Mouse (Mus musculus) testis, adult 2 months (tissue): ENCODE results near the gene Nfkbie. TPM values are rescaled to one million over a fixed set of nuclear protein-coding genes. Genes with fewer than 3 reads are reported as not detected.

Source experiments
- H3K27ac ChIP-seq: fragments of 200-500 bp; 2 replicates; pipeline ENCODE4 v1.5.1; 2012; ENCODE audit warnings: low read depth, low read length; ENCODE audit not compliant: control insufficient read depth, insufficient read depth
- H3K27me3 ChIP-seq: fragments of 200-500 bp; 2 replicates; pipeline ENCODE4 v1.6.1; 2012; ENCODE audit warnings: mild to moderate bottlenecking, low read length, moderate library complexity; ENCODE audit not compliant: control insufficient read depth, insufficient read depth
- H3K36me3 ChIP-seq: fragments of 200-500 bp; 2 replicates; pipeline ENCODE4 v1.6.1; 2012; ENCODE audit warnings: mild to moderate bottlenecking, low read length; ENCODE audit not compliant: control insufficient read depth, insufficient read depth
- H3K4me1 ChIP-seq: fragments of 200-500 bp; 2 replicates; pipeline ENCODE4 v1.6.1; 2012; ENCODE audit warnings: low read length; ENCODE audit not compliant: control insufficient read depth, insufficient read depth
- H3K4me3 ChIP-seq: fragments of 200-500 bp; 2 replicates; pipeline ENCODE4 v1.5.1; 2012; ENCODE audit warnings: low read depth, mild to moderate bottlenecking, low read length, moderate library complexity, mixed read lengths; ENCODE audit not compliant: control insufficient read depth
- CTCF ChIP-seq: fragments of 200-500 bp; IDR thresholded peaks from 2 replicates; pipeline ENCODE4 v1.5.1; 2012; ENCODE audit warnings: low read depth, mild to moderate bottlenecking, inconsistent platforms, low read length, moderate library complexity; ENCODE audit not compliant: control insufficient read depth, insufficient read depth, insufficient replicate concordance
- POLR2A ChIP-seq: fragments of 200-500 bp; IDR thresholded peaks from 2 replicates; pipeline ENCODE4 v1.6.1; 2012; ENCODE audit warnings: low read depth, mild to moderate bottlenecking, inconsistent platforms, low read length, moderate library complexity; ENCODE audit not compliant: control insufficient read depth
- polyA plus RNA-seq: library from polyadenylated mRNA; depleted of rRNA; stranded (reverse); fragments of >200 nt; gene quantifications from 2 replicates; pipeline ENCODE4 v1.2.3, GENCODE M21; 2012

Nfkbie gene
- polyA plus RNA-seq, 1 experiment: 0.83 TPM

- no peaks in the 10 kb centered on the region for H3K36me3 ChIP-seq
- no peak overlapping the region for H3K27ac ChIP-seq
- H3K27me3 ChIP-seq: peaks cover 4% of the 10 kb centered on the region; the same call in 1 of the 2 replicates
These were observed 11.3 kb upstream of the Nfkbie start for GRCm38 (mm10) chr17:45544001-45544872.

GRCm38 (mm10) chr17:45544873-45545277 lies 10.6 kb upstream of the Nfkbie start:
- H3K27ac ChIP-seq: no peak overlapping the region
- peaks cover 24% of the 10 kb centered on the region for H3K4me1 ChIP-seq
- H3K4me3 ChIP-seq: peak overlapping the region; percentile 25
- H3K27me3 ChIP-seq: peaks cover 4% of the 10 kb centered on the region; the same call in 1 of the 2 replicates
- H3K36me3 ChIP-seq: no peaks in the 10 kb centered on the region
- TF ChIP-seq CTCF (no peak), POLR2A (no peak)

More at GRCm38 (mm10) chr17:45544001-45544872, 11.3 kb upstream of the Nfkbie start:
- TF ChIP-seq POLR2A: no peak
- TF ChIP-seq CTCF: no peak
- peaks cover 29% of the 10 kb centered on the region for H3K4me1 ChIP-seq
- H3K4me3 ChIP-seq: peak overlapping the region; percentile 25

GRCm38 (mm10) chr17:45545278-45545961 lies 10.1 kb upstream of the Nfkbie start:
- Histone ChIP-seq H3K4me1 (peaks cover 26% of the 10 kb centered on the region), H3K27ac (no peak overlapping the region), H3K36me3 (no peaks in the 10 kb centered on the region), H3K4me3 (peak overlapping the region; percentile 25), H3K27me3 (peaks cover 4% of the 10 kb centered on the region; the same call in 1 of the 2 replicates)
- no peak for TF ChIP-seq CTCF
- no peak for TF ChIP-seq POLR2A

- Histone ChIP-seq H3K36me3 (no peaks in the 10 kb centered on the region), H3K27ac (no peak overlapping the region), H3K4me1 (peaks cover 28% of the 10 kb centered on the region), H3K4me3 (no peak overlapping the region), H3K27me3 (peaks cover 4% of the 10 kb centered on the region; the same call in 1 of the 2 replicates)
- TF ChIP-seq CTCF (no peak), POLR2A (no peak)
These were observed 8.6 kb upstream of the Nfkbie start for GRCm38 (mm10) chr17:45546941-45547340.

GRCm38 (mm10) chr17:45547461-45548190 lies 7.9 kb upstream of the Nfkbie start:
- TF ChIP-seq POLR2A (no peak), CTCF (no peak)
- no peaks in the 10 kb centered on the region for H3K36me3 ChIP-seq
- no peak overlapping the region for H3K27ac ChIP-seq
- no peak overlapping the region for H3K4me3 ChIP-seq
- H3K27me3 ChIP-seq: peaks cover 4% of the 10 kb centered on the region; the same call in 1 of the 2 replicates
- peaks cover 30% of the 10 kb centered on the region for H3K4me1 ChIP-seq

GRCm38 (mm10) chr17:45548541-45549512 lies 6.7 kb upstream of the Nfkbie start:
- Histone ChIP-seq H3K4me1 (peaks cover 30% of the 10 kb centered on the region), H3K27me3 (peaks cover 4% of the 10 kb centered on the region; the same call in 1 of the 2 replicates), H3K27ac (no peak overlapping the region), H3K4me3 (peak overlapping the region; percentile 34; the same call in 1 of the 2 replicates), H3K36me3 (no peaks in the 10 kb centered on the region)
- TF ChIP-seq CTCF (no peak), POLR2A (no peak)
